Mouse (Mus musculus) forebrain, postnatal 0 days (tissue): ENCODE data around the gene Btbd19. TPM values are rescaled to one million over a fixed set of nuclear protein-coding genes. Genes with fewer than 3 reads are reported as not detected.

ENCODE experiments used
- ATAC-seq: fragments of 200-750 bp; cut with Nextera tagmentation; 2 replicates; pipeline ENCODE4 v1.8.0; 2017; ENCODE audit warnings: mild to moderate bottlenecking, moderate library complexity
- DNase-seq: peaks from one replicate; pipeline ENCODE4 v3.0.0-alpha.2; 2015
- H3K27ac ChIP-seq: fragments of 300-500 bp; sonication (generic); 2 replicates; pipeline ENCODE4 v1.5.1; 2014; ENCODE audit warnings: low read depth, mild to moderate bottlenecking, antibody characterized with exemption, low read length, moderate library complexity, mixed read lengths
- H3K27me3 ChIP-seq: fragments of 300-500 bp; sonication (generic); 2 replicates; pipeline ENCODE4 v1.6.1; 2014; ENCODE audit warnings: mild to moderate bottlenecking, low read length, mixed read lengths; ENCODE audit not compliant: insufficient read depth
- H3K36me3 ChIP-seq: fragments of 300-500 bp; sonication (generic); 2 replicates; pipeline ENCODE4 v1.6.1; 2014; ENCODE audit warnings: mild to moderate bottlenecking, moderate library complexity; ENCODE audit not compliant: insufficient read depth
- H3K4me1 ChIP-seq: fragments of 300-500 bp; sonication (generic); 2 replicates; pipeline ENCODE4 v1.6.1; 2014; ENCODE audit warnings: antibody characterized with exemption; ENCODE audit not compliant: insufficient read depth
- H3K4me2 ChIP-seq: fragments of 300-500 bp; sonication (generic); 2 replicates; pipeline ENCODE4 v1.6.1; 2014; ENCODE audit warnings: low read depth, mild to moderate bottlenecking, moderate library complexity
- H3K4me3 ChIP-seq: fragments of 300-500 bp; sonication (generic); 2 replicates; pipeline ENCODE4 v1.5.1; 2014; ENCODE audit warnings: low read depth, low read length, mixed read lengths
- H3K9ac ChIP-seq: fragments of 300-500 bp; sonication (generic); 2 replicates; pipeline ENCODE4 v1.6.1; 2014; ENCODE audit warnings: mild to moderate bottlenecking
- H3K9me3 ChIP-seq: fragments of 300-500 bp; sonication (generic); 2 replicates; pipeline ENCODE4 v1.6.1; 2016; ENCODE audit warnings: low read length
- CTCF ChIP-seq: sonication (generic); IDR thresholded peaks from 2 replicates; pipeline ENCODE4 v1.5.1; 2016; ENCODE audit warnings: antibody characterized with exemption, control low read depth, low read depth
- WGBS: fragments of 180-500 bp; shearing (Covaris S2); extraction: QIAGEN DNeasy Blood & Tissue Kit; methylation state at CpG from one replicate; pipeline ENCODE4 v1.1.7; 2014; 5-methylcytosine and 5-hydroxymethylcytosine counted together
- polyA plus RNA-seq: library from polyadenylated mRNA; unstranded; fragments of >200 nt; fragmentation: Nextera tagmentation; extraction: Ambion mirVana; gene quantifications from 2 replicates; pipeline ENCODE4 v1.2.1, GENCODE M21; 2015
- total RNA-seq: library from RNA; depleted of rRNA; stranded (reverse); fragments of >200 nt; gene quantifications from 2 replicates; pipeline ENCODE4 v1.2.3, GENCODE M21; 2014

The Btbd19 gene
- total and polyA plus RNA-seq, 2 experiments from 2014 or later, result 6.0 to 11.4 TPM

DNA sequence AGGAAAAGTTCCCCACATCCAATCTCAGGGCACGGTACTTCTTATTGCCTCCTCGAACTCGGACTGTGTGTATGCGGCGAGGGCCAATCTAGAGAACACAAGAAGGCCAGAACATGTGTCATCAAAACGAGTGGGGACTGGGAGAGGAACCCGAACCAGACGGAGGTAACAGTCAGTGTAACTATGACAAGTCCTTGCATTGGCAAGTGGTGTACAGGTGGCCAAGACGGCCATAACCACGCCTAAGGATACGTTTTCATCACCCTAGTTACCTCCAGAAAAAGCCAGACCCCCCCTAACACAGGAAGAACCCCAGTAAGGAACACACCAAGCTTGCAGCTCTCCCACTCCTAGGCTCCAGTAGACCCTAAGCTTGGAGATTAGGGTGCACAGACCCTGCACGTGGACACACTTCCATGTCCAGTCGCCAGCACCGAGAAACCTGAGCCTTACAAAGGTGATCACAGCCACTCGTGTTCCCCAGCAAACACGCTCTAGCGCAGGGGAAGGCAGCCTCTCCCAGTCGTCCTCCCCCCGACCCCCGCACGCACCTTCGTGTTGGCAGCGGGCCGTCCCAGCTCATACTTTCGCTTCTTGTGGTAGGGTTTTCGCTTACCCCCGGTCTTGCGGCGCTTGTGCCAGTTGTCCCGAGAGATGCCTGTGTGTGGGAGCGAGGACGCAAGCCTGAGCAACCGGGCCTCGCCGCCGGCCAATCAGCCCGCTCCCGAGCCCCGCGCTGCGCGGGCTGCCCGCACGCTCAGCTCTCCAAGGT is 29.7 kb upstream of the Btbd19 start:
- Histone ChIP-seq H3K9ac (peak overlapping the region; percentile 97), H3K4me1 (no peaks in the 10 kb centered on the region), H3K27ac (peak overlapping the region; percentile 93), H3K4me2 (peak overlapping the region; percentile 83), H3K36me3 (peaks cover 38% of the 10 kb centered on the region), H3K9me3 (no peaks in the 10 kb centered on the region), H3K27me3 (no peaks in the 10 kb centered on the region), H3K4me3 (peak overlapping the region; percentile 96)
- DNase-seq (peak; percentile 34), ATAC-seq (peak; percentile 28)
- WGBS, result 2% methylated on average over 44 of the region's 44 CpGs
- no peak for TF ChIP-seq CTCF

DNA sequence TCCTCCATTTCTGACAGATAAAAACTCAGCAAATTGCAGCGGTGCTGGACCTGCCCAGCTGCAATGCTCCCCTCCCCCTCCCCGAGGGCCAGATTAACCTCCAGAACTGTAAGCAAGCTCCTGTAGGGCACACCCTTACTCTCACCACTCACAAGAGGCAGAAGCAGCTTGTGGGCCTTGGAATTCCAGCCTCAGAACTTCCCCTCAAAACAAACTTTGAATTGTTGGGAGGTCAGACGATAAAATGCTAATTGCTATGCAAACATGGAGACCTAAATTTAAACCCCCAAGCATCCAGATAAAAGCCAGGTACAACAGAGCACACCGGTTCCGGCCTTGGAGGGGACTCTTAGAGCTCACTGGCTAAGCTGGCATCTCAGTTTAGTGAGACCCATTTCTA is 27.2 kb upstream of the Btbd19 start:
- DNase-seq (no peak), ATAC-seq (no peak)
- Histone ChIP-seq H3K27me3 (no peaks in the 10 kb centered on the region), H3K36me3 (peaks cover 49% of the 10 kb centered on the region), H3K9ac (no peak overlapping the region), H3K27ac (no peak overlapping the region), H3K4me2 (no peak overlapping the region), H3K9me3 (no peaks in the 10 kb centered on the region), H3K4me3 (no peak overlapping the region), H3K4me1 (no peaks in the 10 kb centered on the region)
- WGBS, result 80% methylated on average over 5 of the region's 5 CpGs
- TF ChIP-seq CTCF, result no peak

DNA sequence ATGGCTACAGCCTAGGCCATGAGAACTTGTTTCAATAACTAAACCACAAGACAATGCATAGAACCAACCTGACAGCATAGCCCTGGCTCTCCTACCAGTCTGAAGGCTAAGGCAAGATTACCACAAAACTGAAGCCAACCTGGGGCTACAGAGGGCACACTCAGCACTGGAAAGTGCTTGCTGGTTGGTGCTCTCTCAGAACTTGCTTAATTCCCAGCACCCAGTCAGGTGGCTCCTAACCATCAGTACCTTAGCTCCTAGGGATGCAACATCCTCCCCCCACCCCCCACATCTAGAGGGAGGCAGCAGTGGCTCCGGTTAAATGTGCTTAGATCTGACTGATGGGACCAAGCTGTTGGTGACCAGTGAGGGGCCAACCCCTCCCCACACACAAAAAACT is 25.9 kb upstream of the Btbd19 start:
- Histone ChIP-seq H3K36me3 (peaks cover 49% of the 10 kb centered on the region), H3K27me3 (no peaks in the 10 kb centered on the region), H3K27ac (no peak overlapping the region), H3K4me1 (no peaks in the 10 kb centered on the region), H3K4me2 (no peak overlapping the region), H3K9ac (no peak overlapping the region), H3K9me3 (no peaks in the 10 kb centered on the region), H3K4me3 (no peak overlapping the region)
- ATAC-seq, result no peak
- no peak for TF ChIP-seq CTCF
- WGBS, result 75% methylated on average over 1 of the region's 1 CpGs
- DNase-seq, result no peak

DNA sequence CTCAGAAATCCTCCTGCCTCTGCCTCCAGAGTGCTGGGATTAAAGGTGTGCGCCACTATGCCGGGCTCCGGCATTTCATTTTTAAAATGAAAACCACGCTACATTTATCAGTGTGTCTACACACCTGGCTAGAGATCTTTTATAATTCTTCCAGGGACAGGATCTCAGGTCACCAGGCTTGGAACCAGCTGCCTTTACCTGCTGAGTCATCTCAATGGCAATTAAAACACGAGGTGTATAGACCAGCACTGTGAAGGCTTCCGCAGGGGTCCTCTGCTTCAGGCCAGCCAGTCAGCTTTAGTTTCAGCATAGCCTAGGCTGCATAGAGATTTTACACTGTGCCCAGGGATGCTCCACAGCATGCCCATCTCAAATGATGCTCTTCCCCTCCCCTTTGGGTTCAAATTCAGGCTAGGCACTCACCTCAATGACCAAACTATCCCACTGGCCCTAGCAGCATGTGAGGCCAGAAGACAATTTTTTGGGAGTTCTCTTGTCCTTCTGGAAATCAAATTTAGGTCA is 24.7 kb upstream of the Btbd19 start:
- ATAC-seq, result no peak

DNA sequence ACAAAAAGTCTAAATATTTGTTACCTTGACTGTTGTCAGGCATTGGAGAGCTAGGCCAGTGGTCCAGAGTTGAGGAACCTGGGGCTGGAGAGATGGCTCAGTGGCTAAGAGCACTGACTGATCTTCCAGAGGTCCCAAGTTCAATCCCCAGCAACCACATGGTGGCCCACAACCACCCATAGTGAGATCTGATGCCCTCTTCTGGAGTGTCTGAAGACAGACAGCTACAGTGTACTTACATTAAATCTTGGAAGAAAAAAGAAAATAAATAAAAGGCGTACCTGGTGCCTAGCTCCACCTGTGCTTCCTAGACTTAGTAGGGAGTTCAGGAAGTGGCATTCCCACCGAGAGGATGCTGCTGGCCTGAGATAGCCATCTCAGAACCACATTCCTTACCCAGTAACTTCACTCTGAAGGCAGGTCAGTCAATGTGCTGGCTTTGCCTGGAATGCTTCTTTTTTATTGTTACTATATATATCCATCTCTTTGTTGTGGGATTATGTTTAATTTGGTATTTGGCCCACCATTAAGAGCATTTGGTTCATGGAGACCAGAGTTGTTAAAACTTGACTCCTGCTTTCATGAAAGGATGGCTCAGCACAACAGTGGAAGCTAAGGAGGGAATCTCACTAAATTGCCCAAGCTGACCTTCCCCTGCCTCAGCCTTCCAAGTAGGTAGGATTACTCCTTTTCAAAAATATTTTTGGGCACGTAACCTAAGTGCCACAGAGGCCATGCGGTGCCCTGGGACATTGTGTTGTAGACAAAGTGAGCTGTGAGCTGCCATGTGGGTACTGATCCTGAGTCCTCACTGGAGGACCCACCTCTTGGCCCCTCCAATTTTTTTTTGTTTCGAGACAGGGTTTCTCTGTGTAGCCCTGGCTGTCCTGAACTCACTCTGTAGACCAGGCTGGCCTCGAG is 24.0 kb upstream of the Btbd19 start:
- Histone ChIP-seq H3K27me3 (no peaks in the 10 kb centered on the region), H3K4me1 (no peaks in the 10 kb centered on the region), H3K36me3 (peaks cover 49% of the 10 kb centered on the region), H3K27ac (no peak overlapping the region), H3K4me2 (no peak overlapping the region), H3K9me3 (no peaks in the 10 kb centered on the region), H3K9ac (no peak overlapping the region), H3K4me3 (no peak overlapping the region)
- DNase-seq (no peak), ATAC-seq (no peak)
- peak; percentile 2; the same call in 1 of the 2 replicates for TF ChIP-seq CTCF
- 74% methylated on average over 6 of the region's 6 CpGs for WGBS

More for the DNA sequence above, 24.7 kb upstream of the Btbd19 start:
- peaks cover 49% of the 10 kb centered on the region for H3K36me3 ChIP-seq
- 91% methylated on average over 6 of the region's 6 CpGs for WGBS
- no peak overlapping the region for H3K9ac ChIP-seq
- no peak overlapping the region for H3K27ac ChIP-seq
- DNase-seq, result no peak
- no peak overlapping the region for H3K4me2 ChIP-seq
- H3K9me3 ChIP-seq, result no peaks in the 10 kb centered on the region
- no peaks in the 10 kb centered on the region for H3K4me1 ChIP-seq
- H3K4me3 ChIP-seq, result no peak overlapping the region
- no peak for TF ChIP-seq CTCF
- no peaks in the 10 kb centered on the region for H3K27me3 ChIP-seq

DNA sequence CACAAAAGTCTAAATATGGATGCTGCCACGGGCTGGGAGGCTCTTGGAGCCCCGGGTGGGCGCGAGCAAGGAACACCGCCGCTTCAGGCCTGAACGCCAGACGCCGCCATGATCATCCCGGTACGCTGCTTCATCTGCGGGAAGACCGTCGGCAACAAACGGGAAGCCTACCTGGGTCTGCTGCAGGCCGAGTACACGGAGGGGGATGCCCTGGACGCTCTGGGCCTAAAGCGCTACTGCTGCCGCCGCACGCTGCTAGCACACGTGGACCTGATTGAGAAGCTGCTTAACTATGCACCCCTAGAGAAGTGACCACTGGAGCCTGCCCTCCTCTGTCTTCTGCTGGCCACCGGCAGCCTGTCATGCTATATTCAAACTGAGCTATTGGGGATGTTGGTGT is 23.3 kb upstream of the Btbd19 start:
- H3K4me1 ChIP-seq, result no peaks in the 10 kb centered on the region
- ATAC-seq, result no peak
- no peak overlapping the region for H3K4me3 ChIP-seq
- no peak overlapping the region for H3K27ac ChIP-seq
- H3K9ac ChIP-seq, result no peak overlapping the region
- no peak for TF ChIP-seq CTCF
- no peaks in the 10 kb centered on the region for H3K27me3 ChIP-seq
- peaks cover 42% of the 10 kb centered on the region for H3K36me3 ChIP-seq
- H3K9me3 ChIP-seq, result no peaks in the 10 kb centered on the region
- H3K4me2 ChIP-seq, result no peak overlapping the region
- WGBS, result 71% methylated on average over 24 of the region's 24 CpGs
- DNase-seq, result no peak
